Mouse (Mus musculus) yolk sac, embryonic 10.5 days (tissue): ENCODE measurements at regions not wholly inside any gene's neighbourhood (a gene's known extent, or its start where the extent isn't known, plus 50 kb on each side); places are given as distances from the start of the nearest gene placed in this dataset.

ENCODE experiments used
- DNase-seq: peaks from one replicate; pipeline ENCODE4 v3.0.0-alpha.2; 2017; ENCODE audit warnings: low spot score

DNA sequence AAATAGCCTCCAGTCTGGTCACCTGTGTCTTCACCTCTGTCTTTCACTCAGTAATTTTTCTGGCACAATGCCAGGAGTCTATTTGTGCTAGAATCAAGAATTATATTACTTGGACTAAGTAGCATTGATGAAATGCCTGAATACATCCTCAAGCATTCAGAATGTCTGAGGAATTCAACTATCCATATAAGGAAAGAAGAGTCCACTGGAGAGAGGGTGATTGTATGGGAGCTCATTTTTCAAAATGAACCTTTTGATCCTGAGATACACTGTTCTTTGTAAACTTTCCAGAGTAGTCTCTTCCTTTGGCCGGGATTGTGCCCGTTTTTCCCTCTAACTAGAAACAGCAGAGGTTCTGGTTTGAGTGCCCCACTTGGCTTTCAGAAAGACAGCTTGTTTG lies 367.0 kb upstream of the Kif18a start:
- no peak for DNase-seq

DNA sequence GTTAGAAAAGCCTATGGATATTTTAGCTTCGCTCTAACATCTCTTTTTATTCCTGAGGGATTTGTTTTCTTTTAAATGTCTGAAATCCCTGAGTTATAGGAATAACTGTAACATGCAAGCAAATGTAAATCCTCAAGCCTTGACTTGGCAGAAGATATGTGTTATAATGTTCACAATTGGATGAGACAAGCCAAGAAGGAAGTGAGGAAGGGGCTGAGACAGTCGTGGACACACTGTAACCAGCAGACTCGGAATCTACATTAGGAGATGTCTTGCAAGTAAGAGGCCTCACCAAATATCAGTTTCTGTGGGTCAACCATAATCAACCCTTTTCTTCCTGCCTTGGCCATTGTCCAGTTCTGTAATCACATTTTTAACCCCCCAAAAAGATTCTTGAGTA lies 366.6 kb upstream of the Kif18a start:
- no peak for DNase-seq

DNA sequence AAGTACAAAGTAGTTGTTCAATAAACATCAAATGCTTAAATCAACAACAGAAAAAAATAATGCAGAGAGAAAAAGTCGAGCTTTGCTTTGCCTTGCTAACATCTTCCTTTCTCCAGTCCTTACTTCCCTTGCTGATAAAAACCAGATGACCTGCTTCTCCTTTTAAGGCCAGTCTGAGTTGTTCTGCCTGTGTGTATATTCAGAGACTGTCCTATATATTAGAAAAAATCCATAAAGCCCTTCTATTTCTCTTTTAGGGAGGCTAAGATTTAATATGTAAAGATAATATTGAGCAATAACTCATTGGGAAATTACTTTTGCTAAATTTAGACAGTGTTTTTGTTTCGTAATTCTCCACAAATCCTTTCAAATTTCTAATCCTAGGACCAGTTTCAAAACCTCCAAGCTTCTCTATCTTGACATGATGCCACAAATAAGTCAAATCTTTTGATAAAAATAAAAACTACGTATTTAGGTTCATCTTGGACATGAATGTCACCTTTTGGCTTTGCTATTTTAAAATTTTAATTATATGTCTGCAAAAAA lies 361.0 kb upstream of the Kif18a start:
- no peak for DNase-seq

DNA sequence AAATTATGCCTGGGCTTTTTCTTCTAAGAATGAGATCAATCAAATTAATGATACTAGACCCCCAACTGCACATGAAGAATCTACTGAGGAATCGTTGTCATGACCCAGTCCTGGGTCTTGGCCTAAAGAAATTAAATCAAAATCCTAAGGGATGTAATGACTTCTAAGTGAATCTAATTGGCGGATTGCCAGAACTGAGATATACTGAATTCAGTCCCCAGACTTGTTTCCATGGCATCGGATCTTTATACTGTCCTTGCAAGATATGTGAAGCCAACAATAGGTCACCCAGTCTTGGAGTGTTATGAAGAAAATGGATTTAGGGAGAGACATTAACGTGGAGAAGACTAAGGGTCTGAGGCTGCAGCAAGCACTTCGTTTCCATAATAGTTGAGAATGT lies 360.4 kb upstream of the Kif18a start:
- no peak for DNase-seq

GRCm38 (mm10) chr2:108935981-108936762 lies 344.4 kb upstream of the Kif18a start:
- no peak for DNase-seq

GRCm38 (mm10) chr2:108980921-108981320 lies 299.6 kb upstream of the Kif18a start:
- no peak for DNase-seq

DNA sequence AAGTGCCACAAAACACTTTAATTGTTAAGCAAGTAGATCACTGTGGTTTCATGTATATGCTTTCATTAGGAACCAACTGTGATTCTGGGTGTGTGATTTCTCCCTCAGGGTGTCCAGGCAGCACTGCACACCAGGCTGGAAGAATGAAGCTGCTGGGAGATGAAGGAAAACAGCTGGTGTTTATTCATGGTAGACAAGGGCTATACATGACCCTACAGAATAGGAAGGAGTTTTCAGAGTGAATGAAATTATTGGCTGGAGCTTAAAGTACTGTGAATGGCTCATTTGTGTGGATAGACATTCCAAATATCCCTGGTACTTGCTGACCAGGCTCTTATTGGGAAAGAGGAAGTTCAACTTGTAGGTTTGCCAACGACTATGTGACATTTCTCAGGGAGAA lies 264.3 kb upstream of the Kif18a start:
- no peak for DNase-seq

DNA sequence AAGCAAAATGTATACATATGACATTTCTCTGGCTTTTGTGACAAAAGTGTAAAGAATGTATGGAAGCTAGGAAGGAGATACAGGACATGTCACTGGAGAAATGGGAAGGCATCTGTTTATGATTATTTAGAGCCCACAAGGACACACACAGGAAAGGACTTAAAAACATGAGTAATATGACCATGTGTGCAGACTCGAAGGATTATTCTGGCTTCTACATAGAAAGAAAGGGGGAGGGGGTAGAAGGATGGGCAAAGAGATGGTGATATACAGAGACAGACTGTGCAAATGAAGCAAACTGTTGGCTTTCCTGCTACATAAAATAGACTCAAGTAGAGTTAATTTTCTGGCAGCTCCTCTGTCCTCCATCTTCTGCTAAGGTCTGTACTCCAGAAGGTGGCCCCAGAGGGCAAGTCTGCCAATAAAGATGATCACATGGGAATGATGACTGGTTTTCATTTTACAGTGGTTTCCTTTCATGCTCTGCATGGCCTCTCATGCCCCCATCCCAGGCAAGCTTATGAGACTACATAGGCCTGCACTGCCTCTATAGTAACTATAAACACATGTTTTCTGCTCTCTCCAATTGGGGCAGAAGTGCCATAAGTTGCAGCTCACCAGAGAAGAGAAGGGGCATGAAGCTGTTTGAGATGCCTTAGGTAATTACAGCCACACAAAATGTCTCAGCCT lies 263.4 kb upstream of the Kif18a start:
- no peak for DNase-seq

- DNase-seq: no peak
These were observed 242.3 kb upstream of the Kif18a start for GRCm38 (mm10) chr2:109038131-109038695.
